Mouse (Mus musculus) midbrain, embryonic 10.5 days (tissue): ENCODE data around the gene Arfgap3. TPM values are rescaled to one million over a fixed set of nuclear protein-coding genes. Genes with fewer than 3 reads are reported as not detected.

Source experiments
- DNase-seq: peaks from one replicate; pipeline ENCODE4 v3.0.0-alpha.2; 2017; ENCODE audit warnings: low spot score
- H3K27ac ChIP-seq: fragments of 300-500 bp; sonication (generic); replicated peaks from 2 replicates; pipeline ENCODE4 v1.5.1; 2016; ENCODE audit warnings: mild to moderate bottlenecking
- H3K27me3 ChIP-seq: fragments of 300-500 bp; sonication (generic); 2 replicates; pipeline ENCODE4 v1.6.1; 2016; ENCODE audit warnings: low read depth, mild to moderate bottlenecking; ENCODE audit not compliant: poor library complexity, severe bottlenecking
- H3K36me3 ChIP-seq: fragments of 300-500 bp; sonication (generic); 2 replicates; pipeline ENCODE4 v1.6.1; 2016; ENCODE audit warnings: mild to moderate bottlenecking, moderate library complexity
- H3K4me1 ChIP-seq: fragments of 300-500 bp; sonication (generic); 2 replicates; pipeline ENCODE4 v1.6.1; 2016
- H3K4me3 ChIP-seq: fragments of 300-500 bp; sonication (generic); 2 replicates; pipeline ENCODE4 v1.5.1; 2016; ENCODE audit warnings: mild to moderate bottlenecking, moderate library complexity
- H3K9me3 ChIP-seq: fragments of 300-500 bp; sonication (generic); replicated peaks from 2 replicates; pipeline ENCODE4 v1.6.1; 2016; ENCODE audit warnings: mild to moderate bottlenecking
- WGBS: fragments of 180-500 bp; shearing (Covaris S2); methylation state at CpG from one replicate; pipeline ENCODE4 v1.1.7; 2016; 5-methylcytosine and 5-hydroxymethylcytosine counted together
- polyA plus RNA-seq: library from polyadenylated mRNA; unstranded; fragments of >200 nt; fragmentation: Nextera tagmentation; extraction: Ambion mirVana; gene quantifications from 2 replicates; pipeline ENCODE4 v1.2.1, GENCODE M21; 2016

The Arfgap3 gene
- polyA plus RNA-seq, 1 experiment from 2014 or later: 29.2 TPM

DNA sequence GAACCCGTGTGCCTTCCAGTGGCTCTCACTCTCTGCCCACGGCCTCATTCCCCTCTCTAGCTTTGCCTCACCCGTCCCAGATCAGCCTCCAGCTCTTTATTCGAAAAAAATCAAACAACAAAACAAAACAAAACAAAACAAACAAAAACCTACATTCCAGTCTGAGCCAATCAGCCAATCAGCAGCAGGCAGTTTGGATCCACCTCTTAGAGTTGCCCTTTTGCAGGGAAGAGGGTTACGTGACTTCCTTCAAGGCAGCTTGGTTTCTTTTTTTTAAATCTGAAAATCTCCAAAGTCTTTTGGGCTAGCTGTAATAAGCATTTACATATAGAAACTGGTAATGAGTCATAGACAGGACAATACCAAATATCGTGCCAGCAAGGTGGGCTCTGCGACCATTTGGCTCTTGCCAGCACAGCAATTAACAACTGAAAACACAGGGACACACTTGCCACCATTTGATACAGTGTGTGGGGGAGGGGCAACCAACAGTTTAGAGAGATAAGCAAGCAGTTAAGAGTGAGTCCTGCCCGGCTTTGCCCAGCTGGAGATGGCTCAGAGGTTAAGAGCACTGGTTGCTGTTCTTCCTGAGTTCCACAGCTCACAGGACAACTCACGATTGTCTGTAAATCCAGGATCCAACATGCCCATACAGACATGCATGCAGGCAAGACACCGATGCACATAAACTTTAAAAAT lies 95.5 kb downstream of the Arfgap3 start:
- Histone ChIP-seq H3K4me1 (peaks cover 18% of the 10 kb centered on the region), H3K27ac (no peak overlapping the region), H3K27me3 (peaks cover 41% of the 10 kb centered on the region), H3K4me3 (no peak overlapping the region), H3K9me3 (peaks cover 3% of the 10 kb centered on the region; the same call in 1 of the 2 replicates), H3K36me3 (no peaks in the 10 kb centered on the region)
- DNase-seq: no peak
- 73% methylated on average over 10 of the region's 10 CpGs for WGBS

DNA sequence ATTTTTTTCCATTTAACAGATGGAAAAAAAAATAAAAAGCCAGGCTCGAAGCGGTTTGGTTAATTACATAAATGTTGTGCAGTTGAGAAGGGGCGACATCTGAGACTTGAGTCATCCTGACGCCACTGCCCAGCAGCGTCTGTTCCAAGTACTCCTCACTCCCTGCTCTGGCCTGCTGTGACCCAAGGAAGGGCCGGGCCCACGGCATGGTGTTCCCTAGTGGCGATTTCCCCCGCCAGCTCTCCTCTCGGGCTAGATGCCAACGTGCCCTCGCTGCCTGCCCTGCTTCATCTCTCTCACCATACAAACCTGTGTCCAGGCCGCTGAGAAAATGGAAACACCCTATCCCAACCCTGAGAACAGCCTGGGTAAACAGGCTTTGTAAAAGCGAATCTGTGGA lies 98.0 kb downstream of the Arfgap3 start:
- Histone ChIP-seq H3K27ac (no peak overlapping the region), H3K4me3 (peak overlapping the region; percentile 69; the same call in 1 of the 2 replicates), H3K9me3 (peaks cover 3% of the 10 kb centered on the region; the same call in 1 of the 2 replicates), H3K4me1 (peaks cover 18% of the 10 kb centered on the region), H3K36me3 (no peaks in the 10 kb centered on the region), H3K27me3 (peaks cover 43% of the 10 kb centered on the region)
- DNase-seq: no peak
- WGBS: 79% methylated on average over 14 of the region's 14 CpGs

DNA sequence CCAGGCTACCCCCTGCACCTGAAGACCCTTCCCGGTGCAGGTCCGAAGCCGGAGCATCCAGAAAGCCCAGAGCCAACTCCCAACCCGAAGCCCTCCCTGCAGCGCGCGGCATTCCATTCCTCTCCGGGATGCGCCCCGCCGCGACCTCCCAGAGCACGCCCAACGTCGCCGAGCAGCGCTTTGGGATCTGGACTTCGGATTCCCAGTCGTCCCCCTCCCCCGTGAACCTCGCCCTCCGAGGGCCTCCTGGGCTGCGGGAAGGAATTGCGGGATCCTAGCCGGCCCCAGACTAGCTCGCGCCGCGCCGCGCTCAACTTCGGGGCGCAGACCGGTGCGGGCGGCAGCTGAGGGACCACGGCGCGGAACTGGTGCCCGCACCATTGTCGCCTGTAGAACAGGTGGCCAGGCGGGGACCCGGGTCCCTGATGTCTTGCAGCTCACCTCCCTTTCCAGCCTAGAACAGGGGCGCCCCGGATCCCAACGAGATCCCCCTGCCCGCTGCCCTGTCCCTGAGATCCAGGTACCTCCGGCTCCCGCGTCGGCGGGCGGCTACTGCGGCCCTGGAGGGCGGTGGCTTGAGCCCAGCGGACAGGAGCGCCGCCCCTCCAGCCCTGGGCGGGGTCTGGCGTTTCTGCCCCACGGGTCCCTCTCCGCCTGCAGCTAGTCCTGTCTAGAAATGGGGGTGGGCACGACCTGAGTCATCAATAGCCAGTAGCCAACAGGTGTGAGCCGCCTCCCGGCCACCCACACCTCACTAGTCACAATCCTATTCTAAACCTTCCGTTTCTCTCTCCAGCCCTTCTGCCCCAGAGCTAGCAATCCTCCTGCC lies 98.7 kb downstream of the Arfgap3 start, which contains the start of gene A4galt:
A4galt (minus strand) TSS at position 599 of the 829 bp plus-strand sequence.
- peak within 1 kb of the TSS; percentile 69 for H3K27ac ChIP-seq
- H3K4me1 ChIP-seq: peaks cover 18% of the 10 kb centered on the region
- H3K9me3 ChIP-seq: peaks cover 3% of the 10 kb centered on the region; the same call in 1 of the 2 replicates
- peaks cover 43% of the 10 kb centered on the region for H3K27me3 ChIP-seq
- WGBS: 2% methylated on average over 66 of the region's 66 CpGs
- peak within 1 kb of the TSS; percentile 69 for H3K4me3 ChIP-seq
- DNase-seq: peak; percentile 62
- H3K36me3 ChIP-seq: no peaks in the 10 kb centered on the region

DNA sequence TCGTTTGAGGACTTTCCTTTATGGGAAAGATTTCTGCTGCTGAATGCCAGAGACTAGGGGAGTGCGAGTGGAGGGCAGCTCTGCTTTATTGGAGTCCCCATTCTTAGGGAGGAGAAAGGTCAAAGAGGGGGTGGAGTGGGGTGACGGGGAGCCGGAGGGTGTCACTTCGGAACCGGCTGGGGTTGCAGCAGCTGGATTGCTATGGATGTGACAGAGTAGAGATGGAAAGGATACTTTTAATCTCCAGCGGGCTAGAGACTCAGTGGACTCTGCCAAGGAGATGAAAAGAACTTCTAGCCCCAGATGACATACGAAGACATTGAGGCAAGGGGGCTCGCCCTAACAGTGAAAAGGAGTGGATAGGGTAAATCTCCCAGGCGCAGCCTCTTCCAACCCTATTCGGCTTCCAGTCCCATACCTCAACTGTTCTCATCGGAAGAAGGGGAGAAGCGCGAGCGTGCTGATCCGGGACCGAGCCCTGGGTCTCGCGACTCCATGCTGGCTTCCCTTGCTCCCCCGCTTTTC lies 99.3 kb downstream of the Arfgap3 start:
- Histone ChIP-seq H3K36me3 (no peaks in the 10 kb centered on the region), H3K9me3 (peaks cover 3% of the 10 kb centered on the region; the same call in 1 of the 2 replicates), H3K4me3 (peak overlapping the region; percentile 69), H3K27ac (peak overlapping the region; percentile 69; the same call in 1 of the 2 replicates), H3K27me3 (peaks cover 43% of the 10 kb centered on the region), H3K4me1 (peaks cover 18% of the 10 kb centered on the region)
- DNase-seq: peak; percentile 14
- 1% methylated on average over 20 of the region's 20 CpGs for WGBS

Other genes with a start within 250 kb of the Arfgap3 start
- gene Rrp7a, start 227.4 kb downstream of the Arfgap3 start, polyA plus RNA-seq: 88.1 and 91.4 TPM in 2 replicates
- 189 and 190 TPM in 2 replicates for gene Poldip3, start 200.9 kb downstream of the Arfgap3 start, polyA plus RNA-seq
- 218 and 255 TPM in 2 replicates for gene Cyb5r3, start 177.7 kb downstream of the Arfgap3 start, polyA plus RNA-seq
- 0.75 and 1.7 TPM in 2 replicates for gene A4galt, start 98.5 kb downstream of the Arfgap3 start, polyA plus RNA-seq
- gene Pacsin2, start 114.4 kb upstream of the Arfgap3 start, polyA plus RNA-seq: 55.6 TPM in 2 replicates
- 34.3 and 42.6 TPM in 2 replicates for gene Ttll1, start 160.6 kb upstream of the Arfgap3 start, polyA plus RNA-seq
- 2.9 and 3.1 TPM in 2 replicates for gene Bik, start 176.6 kb upstream of the Arfgap3 start, polyA plus RNA-seq
- 35.6 and 41.4 TPM in 2 replicates for gene Tspo, start 213.3 kb upstream of the Arfgap3 start, polyA plus RNA-seq
- 44.7 and 46.2 TPM in 2 replicates for gene Mcat, start 213.5 kb upstream of the Arfgap3 start, polyA plus RNA-seq
- gene Ttll12, start 244.9 kb upstream of the Arfgap3 start, polyA plus RNA-seq: 57.0 and 57.4 TPM in 2 replicates